Mouse (Mus musculus) liver, postnatal 0 days (tissue): ENCODE data around the gene Pip4k2a. TPM values are rescaled to one million over a fixed set of nuclear protein-coding genes. Genes with fewer than 3 reads are reported as not detected.

Experiments
- ATAC-seq: fragments of 200-750 bp; cut with Nextera tagmentation; 2 replicates; pipeline ENCODE4 v1.8.0; 2017; ENCODE audit warnings: mild to moderate bottlenecking, moderate library complexity
- DNase-seq: peaks from one replicate; pipeline ENCODE4 v3.0.0-alpha.2; 2016
- H3K27ac ChIP-seq: fragments of 300-500 bp; sonication (generic); 2 replicates; pipeline ENCODE4 v1.5.1; 2014; ENCODE audit warnings: antibody characterized with exemption, moderate library complexity, mild to moderate bottlenecking, low read depth
- H3K27me3 ChIP-seq: fragments of 300-500 bp; sonication (generic); 2 replicates; pipeline ENCODE4 v1.6.1; 2014; ENCODE audit warnings: low read length, control low read depth, mixed read lengths; ENCODE audit not compliant: insufficient read depth
- H3K36me3 ChIP-seq: fragments of 300-500 bp; sonication (generic); replicated peaks from 2 replicates; pipeline ENCODE4 v1.6.1; 2014; ENCODE audit warnings: mild to moderate bottlenecking, control low read depth, low read length, moderate library complexity, mixed read lengths; ENCODE audit not compliant: insufficient read depth
- H3K4me1 ChIP-seq: fragments of 300-500 bp; sonication (generic); 2 replicates; pipeline ENCODE4 v1.6.1; 2014; ENCODE audit warnings: antibody characterized with exemption, mild to moderate bottlenecking, control low read depth; ENCODE audit not compliant: insufficient read depth
- H3K4me2 ChIP-seq: fragments of 300-500 bp; sonication (generic); 2 replicates; pipeline ENCODE4 v1.6.1; 2014; ENCODE audit warnings: low read depth, mild to moderate bottlenecking, low read length, moderate library complexity, mixed read lengths
- H3K4me3 ChIP-seq: fragments of 300-500 bp; sonication (generic); 2 replicates; pipeline ENCODE4 v1.5.1; 2014; ENCODE audit warnings: low read depth, low read length
- H3K9ac ChIP-seq: fragments of 300-500 bp; sonication (generic); replicated peaks from 2 replicates; pipeline ENCODE4 v1.6.1; 2014; ENCODE audit warnings: mild to moderate bottlenecking, moderate library complexity
- H3K9me3 ChIP-seq: fragments of 300-500 bp; sonication (generic); 2 replicates; pipeline ENCODE4 v1.6.1; 2016; ENCODE audit warnings: mild to moderate bottlenecking, control low read depth, low read length, mixed read lengths
- CTCF ChIP-seq: sonication (generic); IDR thresholded peaks from 2 replicates; pipeline ENCODE4 v1.5.1; 2016; ENCODE audit warnings: antibody characterized with exemption, low read depth
- EP300 ChIP-seq: IDR thresholded peaks from 2 replicates; pipeline ENCODE4 v1.6.1; 2016; ENCODE audit warnings: antibody characterized with exemption, low read depth, mild to moderate bottlenecking
- WGBS: fragments of 180-500 bp; shearing (Covaris S2); extraction: QIAGEN DNeasy Blood & Tissue Kit; methylation state at CpG from one replicate; pipeline ENCODE4 v1.1.7; 2014; ENCODE audit not compliant: insufficient replicate concordance; 5-methylcytosine and 5-hydroxymethylcytosine counted together
- polyA plus RNA-seq: library from polyadenylated mRNA; unstranded; fragments of >200 nt; fragmentation: Nextera tagmentation; extraction: Ambion mirVana; gene quantifications from 2 replicates; pipeline ENCODE4 v1.2.1, GENCODE M21; 2015

The Pip4k2a gene
- polyA plus RNA-seq, 1 experiment from 2014 or later = 8.0 TPM

GRCm38 (mm10) chr2:18938232-18938631 lies 59.7 kb downstream of the Pip4k2a start:
- TF ChIP-seq EP300 (no peak), CTCF (no peak)
- DNase-seq (no peak), ATAC-seq (no peak)
- Histone ChIP-seq H3K4me1 (peaks cover 56% of the 10 kb centered on the region), H3K4me2 (no peak overlapping the region), H3K9ac (no peak overlapping the region), H3K9me3 (no peaks in the 10 kb centered on the region), H3K27me3 (no peaks in the 10 kb centered on the region), H3K36me3 (no peaks in the 10 kb centered on the region), H3K4me3 (no peak overlapping the region), H3K27ac (peak overlapping the region; percentile 58; the same call in 1 of the 2 replicates)
- WGBS = 48% methylated on average over 1 of the region's 1 CpGs

- TF ChIP-seq EP300 (peak; percentile 75), CTCF (0 out of 2 replicates have a peak, but pooled peaks have one; percentile 11)
- Histone ChIP-seq H3K9ac (no peak overlapping the region), H3K4me2 (no peak overlapping the region), H3K27me3 (no peaks in the 10 kb centered on the region), H3K36me3 (no peaks in the 10 kb centered on the region), H3K4me3 (no peak overlapping the region), H3K4me1 (peaks cover 56% of the 10 kb centered on the region), H3K27ac (peak overlapping the region; percentile 58; the same call in 1 of the 2 replicates), H3K9me3 (no peaks in the 10 kb centered on the region)
- no peak for DNase-seq
- 28% methylated on average over 2 of the region's 2 CpGs for WGBS
- ATAC-seq = peak; percentile 47
Observed at GRCm38 (mm10) chr2:18937611-18938010, 60.3 kb downstream of the Pip4k2a start.

- peak overlapping the region; percentile 59 for H3K27ac ChIP-seq
- H3K9me3 ChIP-seq = no peaks in the 10 kb centered on the region
- no peak overlapping the region for H3K9ac ChIP-seq
- no peaks in the 10 kb centered on the region for H3K27me3 ChIP-seq
- 53% methylated on average over 7 of the region's 7 CpGs for WGBS
- H3K36me3 ChIP-seq = no peaks in the 10 kb centered on the region
- H3K4me3 ChIP-seq = no peak overlapping the region
- DNase-seq = no peak
- peak; percentile 24; the same call in 1 of the 2 replicates for ATAC-seq
- 0 out of 2 replicates have a peak overlapping the region, but pooled peaks have one; percentile 2 for H3K4me2 ChIP-seq
- no peak for TF ChIP-seq EP300
- TF ChIP-seq CTCF = peak; percentile 46; the same call in 1 of the 2 replicates
- H3K4me1 ChIP-seq = peaks cover 56% of the 10 kb centered on the region
Observed at GRCm38 (mm10) chr2:18936446-18936845, 61.5 kb downstream of the Pip4k2a start.

GRCm38 (mm10) chr2:18935581-18936027 lies 62.3 kb downstream of the Pip4k2a start:
- H3K9me3 ChIP-seq = no peaks in the 10 kb centered on the region
- ATAC-seq (peak; percentile 78), DNase-seq (no peak)
- no peaks in the 10 kb centered on the region for H3K27me3 ChIP-seq
- peak overlapping the region; percentile 59 for H3K27ac ChIP-seq
- H3K36me3 ChIP-seq = no peaks in the 10 kb centered on the region
- no peak overlapping the region for H3K9ac ChIP-seq
- H3K4me1 ChIP-seq = peaks cover 48% of the 10 kb centered on the region
- H3K4me3 ChIP-seq = no peak overlapping the region
- peak; percentile 91 for TF ChIP-seq EP300
- peak; percentile 50 for TF ChIP-seq CTCF
- peak overlapping the region; percentile 2; the same call in 1 of the 2 replicates for H3K4me2 ChIP-seq
- WGBS = 51% methylated on average over 2 of the region's 2 CpGs

- Histone ChIP-seq H3K27ac (no peak overlapping the region), H3K27me3 (no peaks in the 10 kb centered on the region), H3K4me1 (peaks cover 34% of the 10 kb centered on the region), H3K4me3 (no peak overlapping the region), H3K4me2 (no peak overlapping the region), H3K9me3 (no peaks in the 10 kb centered on the region), H3K9ac (no peak overlapping the region), H3K36me3 (no peaks in the 10 kb centered on the region)
- TF ChIP-seq CTCF = no peak
- TF ChIP-seq EP300 = no peak
- DNase-seq = no peak
- ATAC-seq = no peak
- 88% methylated on average over 9 of the region's 9 CpGs for WGBS
Observed at GRCm38 (mm10) chr2:18934131-18934530, 63.8 kb downstream of the Pip4k2a start.

- H3K27me3 ChIP-seq = no peaks in the 10 kb centered on the region
- no peak for ATAC-seq
- no peak overlapping the region for H3K4me3 ChIP-seq
- H3K36me3 ChIP-seq = no peaks in the 10 kb centered on the region
- no peak overlapping the region for H3K27ac ChIP-seq
- WGBS = 80% methylated on average over 7 of the region's 7 CpGs
- H3K9ac ChIP-seq = no peak overlapping the region
- no peak for DNase-seq
- no peak for TF ChIP-seq EP300
- no peak for TF ChIP-seq CTCF
- no peaks in the 10 kb centered on the region for H3K9me3 ChIP-seq
- peaks cover 33% of the 10 kb centered on the region for H3K4me1 ChIP-seq
- no peak overlapping the region for H3K4me2 ChIP-seq
Observed at GRCm38 (mm10) chr2:18933418-18933817, 64.5 kb downstream of the Pip4k2a start.
